Mouse (Mus musculus) c-Kit-positive CD71-positive TER-119-negative erythroid progenitor cells, embryonic 14.5 days (primary cell): ENCODE results near the gene Elp5.
"Not testable (repeated sequence)": the region's sequence is repeated elsewhere in the genome, so short reads cannot be mapped to it uniquely, and the experiment has no call there.

Experiments
- DNase-seq: peaks from one replicate; pipeline ENCODE4 v3.0.0-alpha.2; 2013; ENCODE audit warnings: low read depth

Elp5 gene

DNA sequence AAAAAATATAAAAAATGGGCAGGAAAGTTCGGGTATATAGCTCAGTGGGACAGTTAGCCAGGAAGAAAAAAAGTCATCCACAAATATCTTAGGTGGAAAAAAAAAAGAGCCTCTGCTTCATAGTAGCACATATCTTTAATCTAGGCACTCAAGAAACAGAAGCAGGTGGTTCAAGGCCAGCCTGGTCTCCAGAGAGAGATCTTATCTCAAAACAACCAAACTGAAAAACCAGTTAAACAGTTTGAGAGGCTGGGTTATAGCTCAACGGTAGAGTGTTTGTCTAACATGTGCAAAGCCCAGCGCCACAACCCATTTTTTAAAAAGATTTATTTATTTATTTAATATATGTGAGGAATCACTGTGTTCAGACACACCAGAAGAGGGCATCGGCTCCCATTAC is 49.3 kb downstream of the Elp5 start:
- DNase-seq: no peak

DNA sequence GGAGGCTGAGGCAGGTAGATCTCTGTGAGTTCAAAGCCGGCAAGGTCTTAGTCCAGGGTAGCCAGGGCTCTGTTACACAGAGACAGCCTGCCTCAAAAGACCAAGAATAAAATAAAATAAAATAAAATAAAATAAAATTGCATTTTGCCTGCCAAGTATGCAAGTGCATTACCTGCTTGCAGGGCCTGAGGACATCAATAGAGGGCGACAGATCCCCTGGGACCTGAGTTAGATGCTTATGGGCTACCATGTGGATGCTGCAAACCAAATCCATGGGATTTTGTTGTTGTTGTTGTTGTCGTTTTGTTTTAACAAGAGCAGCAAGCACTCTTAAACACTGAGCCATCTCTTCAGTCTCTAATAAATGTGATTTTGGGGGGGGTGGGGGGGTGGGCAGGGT is 50.1 kb downstream of the Elp5 start:
- no peak for DNase-seq

DNA sequence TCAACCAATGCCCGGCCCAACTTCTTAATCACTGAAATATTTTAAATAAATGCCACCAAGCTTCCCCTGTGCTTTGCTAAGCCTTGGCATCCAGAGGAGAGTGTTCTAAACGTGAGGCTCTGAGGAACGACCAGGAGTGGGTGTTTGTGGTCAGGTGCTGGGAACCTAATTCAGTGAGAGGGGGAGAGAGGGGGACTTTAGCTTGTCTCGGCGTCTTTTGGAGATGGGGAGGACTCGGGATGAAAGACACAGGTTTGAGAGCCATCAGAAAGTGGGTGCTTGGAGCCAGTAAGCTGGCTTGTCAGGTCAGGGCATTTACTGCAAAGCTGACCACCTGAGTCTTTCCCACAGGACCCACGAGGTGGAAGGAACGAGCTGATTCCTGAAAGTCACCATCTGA is 50.5 kb downstream of the Elp5 start:
- no peak for DNase-seq

DNA sequence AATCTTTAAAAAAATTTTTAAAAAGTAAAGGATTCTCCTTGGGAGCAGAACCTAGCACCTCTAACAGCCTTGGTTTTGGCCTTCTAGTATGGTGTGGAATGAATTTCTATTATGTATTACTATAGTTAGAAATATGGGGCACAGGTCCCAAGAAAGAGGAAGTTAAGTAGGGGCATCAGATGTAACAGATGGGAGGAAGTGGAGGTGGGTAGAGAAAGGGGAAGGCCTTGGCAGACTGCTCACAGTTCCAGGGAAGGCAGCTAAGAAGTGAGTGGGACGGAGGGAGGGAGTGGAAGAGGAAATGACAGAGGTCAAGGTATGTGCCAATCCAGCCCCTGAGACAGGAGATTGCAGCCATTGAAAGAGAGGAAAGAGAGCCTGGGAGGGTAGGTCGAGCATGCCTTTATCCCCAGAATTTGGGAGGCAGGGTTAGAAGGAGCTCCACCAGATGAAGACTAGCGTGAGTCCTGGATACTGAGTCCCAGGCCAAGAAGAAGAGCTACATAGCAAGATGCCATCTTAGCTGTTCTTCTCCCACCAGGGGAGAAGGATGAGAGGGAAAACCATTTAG is 51.3 kb downstream of the Elp5 start:
- DNase-seq: no peak

DNA sequence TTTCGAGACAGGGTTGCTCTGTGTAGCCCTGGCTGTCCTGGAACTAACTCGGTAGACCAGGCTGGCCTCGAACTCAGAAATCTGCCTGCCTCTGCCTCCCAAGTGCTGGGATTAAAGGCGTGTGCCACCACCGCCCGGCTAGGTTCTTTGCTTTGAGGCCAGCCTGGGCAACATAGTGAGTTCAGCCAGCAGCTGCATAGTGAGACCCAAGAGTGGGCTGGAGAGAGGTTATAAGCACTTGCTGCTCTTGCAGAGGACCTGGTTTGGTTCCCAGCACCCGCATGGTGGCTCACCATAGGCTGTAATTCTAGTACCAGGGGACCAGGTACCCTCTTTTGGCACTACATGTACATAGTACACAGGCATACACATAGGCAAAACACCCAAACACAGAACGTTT is 52.1 kb downstream of the Elp5 start:
- not testable (repeated sequence) for DNase-seq

DNA sequence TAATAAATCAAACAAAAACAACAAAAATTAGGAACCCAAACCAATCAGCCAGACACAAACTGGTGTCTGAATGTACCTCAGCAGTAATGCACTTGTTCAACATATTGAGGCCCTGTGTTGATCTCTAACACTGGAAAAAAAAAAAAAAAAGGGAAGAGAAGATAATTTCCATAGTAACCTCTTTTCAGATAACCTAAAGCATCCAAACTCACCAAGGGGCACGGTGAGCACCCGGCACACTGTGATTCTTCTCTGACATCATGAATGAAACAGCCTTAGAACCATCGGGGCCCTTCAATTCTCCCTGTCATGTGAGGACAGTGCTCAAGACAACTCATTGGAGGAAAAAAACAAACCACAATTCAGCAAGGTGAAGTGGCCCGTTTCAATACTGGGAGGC is 52.6 kb downstream of the Elp5 start:
- DNase-seq: no peak

DNA sequence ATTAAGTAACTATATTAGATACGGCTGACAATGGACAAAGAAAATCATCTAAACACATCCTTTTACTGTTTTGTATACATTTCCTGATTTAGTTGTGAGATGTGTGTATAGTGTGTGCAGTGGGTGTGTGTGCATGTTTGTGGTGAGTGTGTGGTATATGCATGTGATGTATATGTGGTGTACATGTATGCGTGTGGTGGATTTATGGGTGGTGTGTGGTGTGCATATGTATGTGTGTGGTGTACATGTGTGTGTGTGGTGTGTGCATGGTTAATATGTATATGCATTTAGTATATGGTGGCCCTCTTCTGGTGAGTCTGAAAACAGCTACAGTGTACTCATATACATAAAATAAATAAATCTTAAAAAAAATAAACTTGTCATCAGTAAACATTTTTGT is 54.8 kb downstream of the Elp5 start:
- DNase-seq: no peak

DNA sequence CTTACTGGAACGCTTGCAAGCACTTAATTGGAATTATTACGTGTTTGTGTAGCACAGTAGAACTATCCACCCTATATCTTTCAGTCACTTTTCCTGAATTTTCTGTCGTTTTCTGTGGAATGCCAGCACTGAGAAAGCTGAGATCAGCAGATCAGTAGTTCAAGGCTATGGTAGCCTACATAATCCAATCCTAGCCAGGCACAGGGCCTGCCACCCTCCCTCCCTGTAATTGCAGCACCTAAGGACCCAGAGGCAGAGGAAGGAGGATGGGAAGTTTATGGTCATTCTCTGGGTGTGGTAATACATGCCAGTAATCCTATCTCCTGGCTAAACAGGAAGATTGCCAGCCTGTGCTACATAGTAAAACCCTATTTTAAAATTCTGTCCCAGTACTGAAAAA is 59.5 kb downstream of the Elp5 start:
- DNase-seq: no peak

DNA sequence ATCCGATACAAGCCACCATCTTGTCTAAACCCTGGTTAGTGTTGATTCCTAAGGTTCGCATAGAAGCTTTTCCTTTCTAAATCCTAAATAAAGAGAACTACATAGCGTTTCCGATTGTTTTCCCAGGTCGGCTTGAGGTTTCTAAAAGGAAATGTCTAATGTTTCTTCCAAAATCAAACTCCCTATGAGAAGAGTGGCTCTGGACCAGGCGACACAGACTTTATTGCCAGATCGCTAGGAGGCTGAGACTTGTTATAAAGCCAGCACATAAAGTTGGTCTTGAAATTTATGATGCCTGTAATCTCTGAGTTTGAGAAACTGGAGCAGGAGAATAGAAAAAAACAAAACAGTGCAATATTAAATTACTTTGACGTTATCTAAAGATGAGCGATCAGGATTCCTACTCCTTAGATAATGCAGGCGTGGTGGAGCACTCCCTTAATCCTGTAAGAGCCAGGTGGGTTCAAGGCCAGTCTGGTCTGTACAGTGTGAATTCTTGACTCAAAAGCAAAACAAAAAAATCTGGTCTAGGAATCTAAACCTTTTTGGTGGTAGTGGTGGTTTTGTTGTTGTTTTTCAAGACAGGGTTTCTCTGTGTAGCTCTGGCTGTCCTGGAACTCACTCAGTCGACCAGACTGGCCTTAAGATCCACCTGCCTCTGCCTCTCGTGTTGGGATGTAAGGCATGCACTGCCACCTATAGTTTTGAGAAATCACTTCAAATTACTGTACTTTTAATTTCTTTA is 60.1 kb downstream of the Elp5 start:
- DNase-seq: no peak

DNA sequence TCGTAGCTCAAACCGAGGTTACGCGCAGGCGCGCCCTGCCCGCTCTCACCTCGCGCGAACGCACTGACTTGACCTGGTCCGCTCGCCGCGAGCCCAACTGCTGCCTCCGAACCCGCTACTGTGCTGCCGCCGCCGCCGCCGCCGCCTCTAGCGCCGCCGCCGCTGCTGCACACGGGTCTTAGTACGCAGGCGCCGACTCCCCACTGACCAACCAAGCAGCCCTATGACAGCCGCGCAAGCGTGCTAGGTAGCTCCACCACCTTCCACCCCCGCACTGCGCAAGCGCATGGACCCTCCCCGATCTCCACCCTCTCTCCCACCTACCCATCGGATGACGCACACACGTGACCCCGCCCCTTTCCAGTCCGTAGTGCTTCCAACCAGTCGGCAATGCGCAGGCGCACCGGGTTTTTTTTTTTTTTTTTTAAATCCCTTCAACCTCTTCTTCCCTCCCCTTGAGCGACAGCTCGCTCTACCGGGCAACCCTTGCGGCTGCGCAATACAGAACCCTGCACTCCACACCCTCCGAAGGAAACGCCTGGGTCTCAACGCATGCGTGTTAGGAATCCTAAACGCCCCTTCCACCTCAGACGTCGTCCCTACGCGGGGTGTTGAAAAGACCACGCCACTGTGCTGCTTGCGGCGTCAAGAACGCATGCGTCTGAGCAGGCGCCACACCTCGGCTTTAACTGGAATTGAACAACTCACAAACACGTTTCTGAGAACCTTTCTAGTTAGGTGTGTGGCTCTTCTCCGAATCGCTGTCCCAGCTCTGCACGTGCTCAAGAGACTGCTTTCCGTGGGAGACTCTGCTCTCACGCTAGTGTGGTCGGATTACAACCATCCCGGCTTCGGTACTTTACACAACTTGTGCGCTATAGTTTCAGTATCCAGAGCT is 61.0 kb downstream of the Elp5 start, which contains the start of gene Eif5a:
Gene Eif5a (minus strand): TSS at position 845 of the 898 bp plus-strand sequence.
- DNase-seq: peak; percentile 99

DNA sequence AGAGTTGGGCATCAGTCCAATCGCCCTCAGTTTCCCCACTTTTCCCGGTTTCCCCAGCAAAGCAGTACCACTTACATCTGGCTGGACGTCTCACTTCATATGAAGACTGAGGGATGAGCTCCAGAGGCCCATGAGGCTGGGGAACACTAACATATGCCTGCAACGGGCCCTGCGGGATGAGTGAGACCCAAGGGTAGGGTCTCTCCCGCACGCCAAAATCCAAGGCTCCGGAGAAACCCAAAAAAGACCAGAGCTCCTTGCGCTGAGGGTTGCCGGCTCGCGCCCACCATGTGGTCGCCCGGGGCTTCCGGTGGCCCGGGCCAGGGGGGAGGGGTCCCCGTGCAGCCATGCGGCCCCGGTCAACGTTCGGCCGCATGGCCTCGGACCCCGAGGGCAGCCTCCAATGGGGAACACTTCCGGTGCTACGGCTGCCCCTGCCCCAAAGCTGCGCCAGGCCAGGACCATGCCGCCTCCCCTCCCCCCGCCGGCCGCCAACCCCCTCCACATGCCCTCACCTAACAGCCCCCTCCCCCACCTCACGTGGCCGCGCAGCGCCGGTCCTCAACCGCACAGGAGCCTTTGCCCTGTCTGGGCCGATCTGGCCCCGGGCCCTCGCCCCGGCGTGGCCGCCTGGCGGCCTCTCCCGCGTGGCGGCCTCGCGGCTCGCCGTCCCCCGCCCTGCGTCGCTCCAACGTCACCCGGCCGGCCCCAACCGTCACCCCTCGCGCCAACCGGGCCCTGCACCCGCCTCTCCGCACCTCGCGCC is 61.9 kb downstream of the Elp5 start:
- DNase-seq: no peak

DNA sequence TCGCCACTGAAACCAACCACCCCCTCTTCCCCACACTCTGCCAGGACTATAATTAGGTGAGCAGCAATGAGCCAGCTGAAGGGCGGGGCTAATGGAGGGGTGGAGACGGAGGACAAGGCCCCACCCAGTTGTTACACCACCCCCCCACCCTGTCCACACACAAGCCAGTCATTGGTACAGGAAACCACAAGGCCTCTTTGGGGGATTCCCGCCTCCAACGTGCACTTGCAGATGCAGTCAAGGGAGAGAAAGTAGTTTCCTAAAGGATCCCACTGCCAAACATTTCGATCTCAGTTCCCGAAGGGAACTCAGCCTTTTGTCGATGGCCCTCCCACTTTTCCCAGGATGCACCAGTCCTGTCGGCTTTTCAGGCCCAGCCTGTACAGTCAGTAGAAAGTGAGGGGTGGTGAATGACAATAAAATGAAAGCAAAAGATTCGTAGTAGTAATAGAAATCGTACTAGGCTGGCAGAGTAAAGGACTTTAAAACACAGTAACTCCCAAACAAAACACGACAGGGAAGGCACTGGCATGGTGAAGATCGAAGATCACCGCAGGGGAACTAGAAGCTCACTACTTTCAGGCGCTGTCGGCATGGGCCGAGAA is 62.6 kb downstream of the Elp5 start:
- DNase-seq: peak; percentile 92

DNA sequence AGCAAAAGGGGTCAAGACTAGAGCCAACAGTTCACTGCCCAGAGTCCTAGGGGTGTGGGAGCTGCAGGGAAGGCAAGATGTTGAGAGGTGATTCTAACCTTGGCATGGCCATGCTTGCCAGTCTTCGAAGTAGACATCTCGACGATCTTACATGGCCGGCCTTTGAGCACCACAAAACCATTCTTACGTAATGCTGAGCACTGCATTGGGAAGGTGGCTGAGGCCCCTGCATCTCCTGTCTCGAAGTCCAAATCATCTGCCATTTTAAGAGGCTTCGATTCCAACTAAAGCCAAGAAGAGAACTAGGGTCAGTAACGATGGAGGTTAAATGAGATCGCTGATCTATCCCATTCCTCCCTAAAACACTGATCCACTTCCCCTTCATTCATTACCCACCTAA is 63.3 kb downstream of the Elp5 start:
- DNase-seq: no peak
